Mouse (Mus musculus) forebrain, embryonic 15.5 days (tissue): ENCODE data around the gene Unc50. TPM values are rescaled to one million over a fixed set of nuclear protein-coding genes. Genes with fewer than 3 reads are reported as not detected.

Source experiments
- ATAC-seq: fragments of 200-750 bp; cut with Nextera tagmentation; replicated peaks from 2 replicates; pipeline ENCODE4 v1.8.0; 2017; ENCODE audit warnings: mild to moderate bottlenecking, moderate TSS enrichment, moderate library complexity
- H3K27ac ChIP-seq: fragments of 300-500 bp; sonication (generic); replicated peaks from 2 replicates; pipeline ENCODE4 v1.5.1; 2015; ENCODE audit warnings: mild to moderate bottlenecking, inconsistent platforms
- H3K27me3 ChIP-seq: fragments of 300-500 bp; sonication (generic); 2 replicates; pipeline ENCODE4 v1.6.1; 2015; ENCODE audit warnings: inconsistent platforms
- H3K36me3 ChIP-seq: fragments of 300-500 bp; sonication (generic); 2 replicates; pipeline ENCODE4 v1.6.1; 2015; ENCODE audit warnings: mild to moderate bottlenecking, inconsistent platforms
- H3K4me1 ChIP-seq: fragments of 300-500 bp; sonication (generic); 2 replicates; pipeline ENCODE4 v1.6.1; 2015; ENCODE audit warnings: inconsistent platforms
- H3K4me2 ChIP-seq: fragments of 300-500 bp; sonication (generic); replicated peaks from 2 replicates; pipeline ENCODE4 v1.6.1; 2015; ENCODE audit warnings: mild to moderate bottlenecking, inconsistent platforms
- H3K4me3 ChIP-seq: fragments of 300-500 bp; sonication (generic); 2 replicates; pipeline ENCODE4 v1.5.1; 2015; ENCODE audit warnings: mild to moderate bottlenecking, inconsistent platforms
- H3K9ac ChIP-seq: fragments of 300-500 bp; sonication (generic); replicated peaks from 2 replicates; pipeline ENCODE4 v1.6.1; 2015; ENCODE audit warnings: mild to moderate bottlenecking, inconsistent platforms
- H3K9me3 ChIP-seq: fragments of 300-500 bp; sonication (generic); 2 replicates; pipeline ENCODE4 v1.6.1; 2016; ENCODE audit warnings: inconsistent platforms
- WGBS: fragments of 180-500 bp; shearing (Covaris S2); methylation state at CpG from one replicate; pipeline ENCODE4 v1.1.7; 2015; ENCODE audit warnings: mixed read lengths; 5-methylcytosine and 5-hydroxymethylcytosine counted together
- polyA plus RNA-seq: library from polyadenylated mRNA; unstranded; fragments of >200 nt; fragmentation: Nextera tagmentation; extraction: Ambion mirVana; gene quantifications from 2 replicates; pipeline ENCODE4 v1.2.1, GENCODE M21; 2015

Gene Unc50
- polyA plus RNA-seq = 126 and 128 TPM in 2 replicates

DNA sequence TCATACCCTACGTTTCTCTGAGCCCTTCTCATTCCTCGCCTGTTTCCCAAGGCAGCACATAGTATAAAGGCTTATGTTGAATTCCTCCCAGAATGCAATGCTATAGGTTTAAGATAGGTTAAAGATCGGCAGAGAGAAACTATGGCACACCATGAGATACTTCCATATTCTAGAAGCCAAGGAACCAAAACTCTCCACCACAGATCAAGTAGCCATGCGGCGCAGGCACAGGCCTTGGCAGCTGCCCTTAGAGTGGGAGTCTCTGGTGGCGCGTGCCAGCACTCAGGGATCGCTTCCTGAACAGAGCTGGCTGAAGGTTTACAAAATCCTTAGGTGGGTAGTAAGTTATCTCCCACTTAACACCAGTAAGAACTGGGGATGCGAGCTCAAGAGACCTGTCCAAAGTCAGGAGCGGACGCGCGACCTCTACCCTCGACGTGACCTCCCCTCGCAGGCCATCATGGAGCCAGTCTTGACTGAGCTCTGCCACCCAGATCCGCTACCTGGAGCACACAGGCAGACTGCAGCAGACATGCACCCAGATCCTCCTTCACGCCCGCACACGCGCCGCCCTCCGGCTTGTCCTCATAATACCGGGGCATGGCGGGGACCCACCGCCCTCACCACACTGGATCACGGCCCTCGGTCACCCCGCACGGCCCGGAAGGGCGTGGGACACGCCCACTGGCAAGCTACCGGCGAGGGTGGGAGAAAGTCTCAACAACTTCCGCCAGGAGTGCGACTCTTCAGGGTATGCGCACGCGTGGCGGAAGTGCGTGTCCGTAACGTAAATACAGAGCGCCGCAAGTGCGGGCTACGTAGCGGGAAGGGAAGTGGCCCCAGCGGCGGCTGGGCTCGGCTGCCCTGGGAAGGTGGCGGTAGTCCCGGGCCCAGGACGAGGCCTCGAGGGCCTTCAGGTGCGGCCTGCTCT is at the start of gene Unc50, which contains the start of gene Coa5:
Unc50 (plus strand) TSS at position 774 of the 931 bp plus-strand sequence.
Coa5 (minus strand) TSS at position 738 of the 931 bp plus-strand sequence.
- no peaks in the 10 kb centered on the region for H3K9me3 ChIP-seq
- peak within 1 kb of the TSS; percentile 99 for H3K4me3 ChIP-seq
- 4% methylated on average over 57 of the region's 57 CpGs for WGBS
- ATAC-seq = peak; percentile 99
- no peaks in the 10 kb centered on the region for H3K27me3 ChIP-seq
- H3K27ac ChIP-seq = peak within 1 kb of the TSS; percentile 81
- peaks cover 35% of the 10 kb centered on the region for H3K36me3 ChIP-seq
- H3K9ac ChIP-seq = peak within 1 kb of the TSS; percentile 97
- H3K4me1 ChIP-seq = peaks cover 40% of the 10 kb centered on the region
- peak within 1 kb of the TSS; percentile 95 for H3K4me2 ChIP-seq

DNA sequence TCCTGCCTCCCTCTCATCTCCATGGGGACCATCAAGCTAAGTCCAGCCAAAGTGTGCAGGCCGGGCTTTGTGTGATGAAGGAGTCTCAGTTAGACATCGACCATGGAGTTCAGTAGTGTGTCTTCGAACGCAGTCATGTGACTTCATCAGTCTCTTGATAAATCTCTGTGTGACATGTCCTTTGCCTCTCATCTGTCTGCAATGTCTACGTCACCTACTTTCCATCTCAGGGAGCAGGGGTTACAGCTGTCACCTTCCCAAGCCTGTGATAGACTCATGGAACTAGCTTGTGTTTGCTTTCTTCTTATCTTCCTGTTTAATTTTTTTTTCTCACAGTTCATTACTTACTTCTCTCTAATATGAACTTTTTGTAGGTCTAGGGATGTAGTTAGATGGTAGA is 49.0 kb upstream of the Unc50 start:
- no peak for ATAC-seq
- H3K36me3 ChIP-seq = peaks cover 25% of the 10 kb centered on the region
- H3K9me3 ChIP-seq = no peaks in the 10 kb centered on the region
- H3K4me2 ChIP-seq = no peak overlapping the region
- H3K4me3 ChIP-seq = no peak overlapping the region
- H3K9ac ChIP-seq = no peak overlapping the region
- no peaks in the 10 kb centered on the region for H3K27me3 ChIP-seq
- no peaks in the 10 kb centered on the region for H3K4me1 ChIP-seq
- H3K27ac ChIP-seq = no peak overlapping the region
- 96% methylated on average over 5 of the region's 5 CpGs for WGBS

DNA sequence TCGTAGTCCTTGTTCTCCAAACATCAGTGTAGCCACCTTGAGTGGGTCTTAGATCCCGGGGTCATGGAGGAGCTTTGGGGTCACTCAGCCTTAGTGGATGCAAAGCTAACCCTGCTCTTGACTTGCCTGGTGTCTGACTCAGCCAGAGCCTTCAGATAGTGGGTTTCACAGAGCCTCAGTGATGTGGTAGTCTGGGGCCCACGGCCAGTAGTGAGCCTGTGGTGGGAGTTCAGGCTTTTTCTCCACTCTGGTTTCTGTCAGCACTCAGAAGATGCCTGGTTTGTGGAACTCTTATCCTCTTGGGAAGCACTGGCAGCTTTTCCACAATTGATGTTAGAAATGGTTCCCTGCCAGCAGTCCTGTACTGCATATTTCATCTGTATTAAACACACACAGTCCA is 45.6 kb upstream of the Unc50 start:
- Histone ChIP-seq H3K4me1 (no peaks in the 10 kb centered on the region), H3K36me3 (peaks cover 25% of the 10 kb centered on the region), H3K9me3 (no peaks in the 10 kb centered on the region), H3K27ac (no peak overlapping the region), H3K4me2 (no peak overlapping the region), H3K27me3 (no peaks in the 10 kb centered on the region), H3K4me3 (no peak overlapping the region), H3K9ac (no peak overlapping the region)
- 93% methylated on average over 3 of the region's 3 CpGs for WGBS
- no peak for ATAC-seq

DNA sequence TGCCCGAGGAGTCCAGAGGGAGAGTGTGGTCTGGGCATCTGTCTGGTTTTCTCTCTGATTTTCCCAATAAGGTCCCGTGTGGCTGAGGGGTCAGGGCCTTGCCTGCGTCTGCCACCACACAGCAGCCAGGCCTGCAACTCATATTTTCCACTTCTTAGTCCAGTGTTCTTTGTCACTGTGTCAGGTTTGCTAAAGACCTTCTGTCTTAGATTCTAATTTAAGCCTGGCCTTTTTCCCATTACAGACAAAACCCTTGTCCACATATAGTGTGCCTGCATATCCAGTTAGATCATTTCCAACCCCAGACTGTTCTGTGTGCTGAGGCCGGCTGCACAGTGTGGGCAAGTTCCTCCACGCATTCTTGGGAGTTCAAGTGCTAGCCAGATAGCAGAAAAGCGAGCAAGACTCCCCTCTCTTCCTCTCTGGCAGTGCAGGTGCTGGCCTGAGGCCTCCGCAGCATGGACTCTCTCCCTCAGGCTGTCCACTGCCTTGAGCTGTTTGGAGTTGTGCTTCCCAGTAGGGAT is 43.4 kb upstream of the Unc50 start:
- no peak for ATAC-seq
- Histone ChIP-seq H3K4me1 (no peaks in the 10 kb centered on the region), H3K36me3 (peaks cover 31% of the 10 kb centered on the region), H3K9ac (no peak overlapping the region), H3K27ac (no peak overlapping the region), H3K4me2 (no peak overlapping the region), H3K9me3 (no peaks in the 10 kb centered on the region), H3K4me3 (no peak overlapping the region), H3K27me3 (no peaks in the 10 kb centered on the region)
- 76% methylated on average over 7 of the region's 7 CpGs for WGBS

DNA sequence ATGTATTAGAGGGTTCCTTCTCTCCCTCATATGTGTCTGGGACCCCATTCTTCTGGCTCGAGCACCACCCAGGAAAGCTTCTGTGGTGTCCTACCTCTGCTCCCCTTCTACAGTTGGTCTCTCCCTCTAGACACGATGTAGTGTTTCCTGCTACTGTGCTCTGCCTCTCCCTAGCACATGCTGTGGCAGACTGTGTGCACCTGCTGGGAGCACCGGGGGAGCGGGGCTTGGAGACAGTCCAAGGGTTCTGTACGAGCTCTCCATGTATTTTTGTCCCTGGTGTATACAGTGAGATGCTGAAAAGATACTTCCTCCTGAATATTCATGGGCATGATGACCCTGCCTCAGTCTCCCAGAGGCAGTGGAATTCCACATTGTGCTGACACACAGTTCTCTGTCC is 36.8 kb upstream of the Unc50 start:
- no peak overlapping the region for H3K4me3 ChIP-seq
- H3K4me2 ChIP-seq = no peak overlapping the region

DNA sequence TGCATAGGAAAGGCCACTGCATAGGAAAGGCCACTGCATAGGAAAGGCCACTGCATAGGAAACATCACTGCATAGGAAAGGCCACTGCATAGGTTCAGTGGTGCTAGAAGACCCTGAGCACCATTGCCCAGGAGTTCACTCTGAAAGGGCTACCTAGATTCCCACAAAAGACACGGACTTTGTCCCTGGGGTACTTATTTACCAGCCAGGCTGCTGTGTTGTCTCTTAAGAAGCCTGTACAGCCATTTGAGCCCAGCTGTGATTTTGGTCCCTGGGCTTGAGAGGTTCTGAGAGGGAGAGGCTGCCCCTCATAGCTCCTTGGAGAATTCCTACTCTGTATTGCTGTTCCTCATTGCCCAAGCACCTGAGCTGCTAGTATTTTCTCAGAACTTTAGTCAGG is 33.5 kb upstream of the Unc50 start:
- no peak overlapping the region for H3K27ac ChIP-seq
- peaks cover 39% of the 10 kb centered on the region; the same call in 1 of the 2 replicates for H3K36me3 ChIP-seq
- no peak overlapping the region for H3K4me2 ChIP-seq
- ATAC-seq = no peak
- 88% methylated on average over 1 of the region's 1 CpGs for WGBS
- H3K27me3 ChIP-seq = no peaks in the 10 kb centered on the region
- H3K4me1 ChIP-seq = no peaks in the 10 kb centered on the region
- H3K4me3 ChIP-seq = no peak overlapping the region
- no peak overlapping the region for H3K9ac ChIP-seq
- H3K9me3 ChIP-seq = no peaks in the 10 kb centered on the region

More for the DNA sequence above, 36.8 kb upstream of the Unc50 start:
- no peaks in the 10 kb centered on the region for H3K27me3 ChIP-seq
- no peak overlapping the region for H3K27ac ChIP-seq
- H3K9ac ChIP-seq = no peak overlapping the region
- whole genome bisulfite sequencing = 55% methylated on average over 5 of the region's 5 CpGs
- no peaks in the 10 kb centered on the region for H3K9me3 ChIP-seq
- H3K36me3 ChIP-seq = peaks cover 44% of the 10 kb centered on the region; the same call in 1 of the 2 replicates
- no peak for ATAC-seq
- H3K4me1 ChIP-seq = no peaks in the 10 kb centered on the region

DNA sequence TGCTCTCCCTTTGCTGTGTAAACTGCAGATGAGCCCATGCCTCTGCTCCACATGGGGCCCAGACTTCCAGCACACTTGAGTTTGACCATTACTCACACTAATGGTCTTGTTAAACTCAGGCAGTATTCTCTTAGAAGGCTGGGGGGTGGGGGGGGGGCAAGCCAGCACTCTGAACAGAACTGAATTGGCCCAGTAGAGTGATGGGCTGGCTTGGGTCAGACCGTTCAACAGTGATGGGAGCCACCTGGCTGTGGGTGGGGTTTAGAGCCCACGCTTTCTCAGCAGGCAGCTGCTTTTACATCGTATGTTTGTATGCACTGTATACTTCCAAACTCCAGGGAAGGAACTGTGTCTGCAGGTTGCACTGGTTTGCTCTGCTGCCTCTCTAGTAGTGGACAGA is 31.0 kb upstream of the Unc50 start:
- no peak overlapping the region for H3K4me2 ChIP-seq
- H3K27ac ChIP-seq = no peak overlapping the region
- peaks cover 25% of the 10 kb centered on the region; the same call in 1 of the 2 replicates for H3K36me3 ChIP-seq
- WGBS = 83% methylated on average over 3 of the region's 3 CpGs
- no peak for ATAC-seq
- H3K9ac ChIP-seq = no peak overlapping the region
- H3K27me3 ChIP-seq = no peaks in the 10 kb centered on the region
- H3K9me3 ChIP-seq = no peaks in the 10 kb centered on the region
- no peaks in the 10 kb centered on the region for H3K4me1 ChIP-seq
- no peak overlapping the region for H3K4me3 ChIP-seq

DNA sequence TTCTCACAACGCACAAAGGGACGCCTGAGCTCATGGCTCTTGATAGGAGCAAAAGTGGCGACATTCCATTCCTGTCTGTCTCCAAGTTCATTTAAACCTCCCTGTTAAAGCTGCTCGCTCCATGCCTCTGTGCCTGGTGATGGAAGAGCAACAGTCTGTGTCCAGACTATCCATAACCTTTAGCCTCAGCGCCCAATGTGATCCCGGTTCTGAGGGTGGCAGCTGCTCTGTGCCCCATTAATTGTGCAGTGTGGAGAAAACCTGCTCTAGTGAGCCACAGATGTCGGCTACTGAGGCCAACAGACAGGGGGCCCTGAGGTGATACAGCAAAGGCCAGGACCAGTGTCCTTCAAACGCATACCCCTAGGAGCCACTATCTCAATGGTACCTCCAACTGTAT is 30.2 kb upstream of the Unc50 start:
- WGBS = 80% methylated on average over 8 of the region's 8 CpGs
- no peak overlapping the region for H3K4me3 ChIP-seq
- peaks cover 25% of the 10 kb centered on the region; the same call in 1 of the 2 replicates for H3K36me3 ChIP-seq
- no peak overlapping the region for H3K27ac ChIP-seq
- H3K27me3 ChIP-seq = no peaks in the 10 kb centered on the region
- ATAC-seq = no peak
- H3K4me2 ChIP-seq = no peak overlapping the region
- no peaks in the 10 kb centered on the region for H3K4me1 ChIP-seq
- no peak overlapping the region for H3K9ac ChIP-seq
- H3K9me3 ChIP-seq = no peaks in the 10 kb centered on the region

DNA sequence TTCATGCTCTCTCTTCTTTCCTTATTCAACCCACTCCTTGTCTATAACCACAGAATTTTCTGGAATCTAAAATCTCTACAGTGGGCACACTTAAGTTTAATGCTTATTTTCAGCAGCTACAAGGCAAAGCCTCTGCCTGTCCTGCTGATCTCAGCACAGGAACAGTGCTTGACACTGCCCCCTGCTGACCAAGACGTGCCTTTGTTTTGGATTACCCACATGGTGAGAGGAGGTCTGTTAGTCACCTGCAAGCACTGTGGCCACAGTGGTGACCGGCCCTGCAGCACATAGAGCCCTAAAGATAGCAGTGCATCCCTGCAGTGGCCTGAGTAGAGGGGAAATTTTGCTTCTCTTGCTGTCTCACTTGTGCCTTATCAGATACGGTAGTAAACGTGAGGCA is 28.3 kb upstream of the Unc50 start:
- H3K9ac ChIP-seq = no peak overlapping the region
- H3K27me3 ChIP-seq = no peaks in the 10 kb centered on the region
- H3K36me3 ChIP-seq = 0 out of 2 replicates have a peak, but pooled peaks cover 15% of the 10 kb centered on the region
- H3K9me3 ChIP-seq = no peaks in the 10 kb centered on the region
- no peak overlapping the region for H3K4me2 ChIP-seq
- H3K4me1 ChIP-seq = no peaks in the 10 kb centered on the region
- H3K4me3 ChIP-seq = no peak overlapping the region
- WGBS = 59% methylated on average over 4 of the region's 4 CpGs
- H3K27ac ChIP-seq = no peak overlapping the region
- ATAC-seq = no peak

DNA sequence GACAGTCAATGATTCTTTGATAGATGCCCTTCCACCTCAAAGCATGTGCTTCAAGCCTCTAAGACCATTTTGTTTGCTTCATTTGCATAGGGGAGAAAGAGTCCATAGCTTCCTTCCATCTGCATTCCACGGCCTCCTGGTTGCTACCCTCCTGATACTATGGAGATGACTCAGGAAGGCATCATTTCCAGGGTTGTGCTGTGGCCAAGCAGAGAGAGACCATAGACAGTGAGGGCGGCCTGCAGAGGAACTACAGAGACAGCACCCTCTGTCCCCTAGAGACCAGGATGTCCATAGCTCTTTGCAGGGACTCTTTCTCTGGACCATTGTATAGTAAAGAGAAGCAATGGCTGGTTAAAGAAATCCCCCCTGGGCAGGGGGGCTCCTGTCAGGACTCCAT is 24.8 kb upstream of the Unc50 start:
- no peak for ATAC-seq
- Histone ChIP-seq H3K27me3 (no peaks in the 10 kb centered on the region), H3K4me2 (no peak overlapping the region), H3K27ac (no peak overlapping the region), H3K9ac (no peak overlapping the region), H3K9me3 (no peaks in the 10 kb centered on the region), H3K4me1 (no peaks in the 10 kb centered on the region), H3K36me3 (peaks cover 8% of the 10 kb centered on the region; the same call in 1 of the 2 replicates), H3K4me3 (no peak overlapping the region)
- WGBS = 83% methylated on average over 2 of the region's 2 CpGs

DNA sequence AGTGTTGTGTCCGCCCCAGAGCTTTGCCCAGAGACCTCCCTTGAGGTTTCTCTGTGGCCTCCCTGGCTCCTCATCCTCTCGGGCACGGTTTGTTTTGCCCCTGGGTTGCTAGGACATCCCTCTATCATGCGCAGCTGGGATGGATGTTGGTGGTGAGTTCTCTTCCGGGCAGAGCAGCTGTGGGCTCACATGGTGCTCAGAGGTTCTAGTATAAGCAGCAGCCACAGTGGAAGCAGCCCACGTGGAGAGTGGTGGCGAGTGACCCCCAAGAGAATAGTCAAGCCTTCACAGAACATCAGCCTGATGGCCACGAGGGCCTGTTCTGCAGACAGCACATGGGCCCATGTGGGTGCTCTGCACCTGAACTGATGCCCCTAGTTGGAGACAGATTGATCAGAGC is 22.7 kb upstream of the Unc50 start:
- no peaks in the 10 kb centered on the region for H3K9me3 ChIP-seq
- WGBS = 92% methylated on average over 8 of the region's 8 CpGs
- H3K4me3 ChIP-seq = no peak overlapping the region
- peaks cover 2% of the 10 kb centered on the region; the same call in 1 of the 2 replicates for H3K36me3 ChIP-seq
- no peak overlapping the region for H3K4me2 ChIP-seq
- H3K27ac ChIP-seq = no peak overlapping the region
- no peaks in the 10 kb centered on the region for H3K4me1 ChIP-seq
- H3K27me3 ChIP-seq = no peaks in the 10 kb centered on the region
- H3K9ac ChIP-seq = no peak overlapping the region
- no peak for ATAC-seq

DNA sequence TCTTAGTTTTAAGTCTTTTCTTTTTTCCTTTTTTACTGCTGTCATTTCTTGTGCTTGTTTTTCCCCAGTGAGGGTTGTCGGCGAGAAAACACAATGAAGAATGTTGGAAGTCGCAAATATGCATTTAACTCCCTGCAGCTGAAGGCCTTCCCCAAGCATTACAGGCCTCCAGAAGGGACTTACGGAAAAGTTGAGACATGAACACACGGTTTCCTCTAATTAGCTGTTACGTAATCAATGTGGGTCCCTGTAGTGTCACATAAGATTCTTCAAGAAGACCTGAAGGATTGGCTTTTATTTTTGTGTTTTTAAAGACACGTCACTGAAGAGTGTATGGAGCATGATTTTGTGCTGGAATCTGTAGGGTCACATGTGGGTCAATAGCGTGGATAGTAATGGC is 21.9 kb upstream of the Unc50 start:
- Histone ChIP-seq H3K4me2 (no peak overlapping the region), H3K4me3 (no peak overlapping the region), H3K36me3 (peaks cover 2% of the 10 kb centered on the region; the same call in 1 of the 2 replicates), H3K9me3 (no peaks in the 10 kb centered on the region), H3K27ac (no peak overlapping the region), H3K9ac (no peak overlapping the region), H3K4me1 (no peaks in the 10 kb centered on the region), H3K27me3 (no peaks in the 10 kb centered on the region)
- no peak for ATAC-seq
- WGBS = 85% methylated on average over 8 of the region's 8 CpGs
